Mouse (Mus musculus) embryo, embryonic 10 days (tissue): ENCODE results near the gene Capza1.

ENCODE experiments used
- DNase-seq: peaks from one replicate; pipeline ENCODE4 v3.0.0-alpha.2; 2015; ENCODE audit warnings: low spot score

Gene Capza1

GRCm38 (mm10) chr3:104788561-104789311, 75.6 kb downstream of the Capza1 start:
- peak; percentile 88 for DNase-seq

- DNase-seq = no peak
Measured at GRCm38 (mm10) chr3:104788075-104788474, 76.2 kb downstream of the Capza1 start, which contains the start of gene Rhoc. Gene Rhoc (plus strand): TSS chr3:104788375.

GRCm38 (mm10) chr3:104785284-104785683, 79.0 kb downstream of the Capza1 start:
- no peak for DNase-seq

- no peak for DNase-seq
Measured at GRCm38 (mm10) chr3:104783971-104784500, 80.3 kb downstream of the Capza1 start.

- no peak for DNase-seq
Measured at GRCm38 (mm10) chr3:104782061-104782681, 82.1 kb downstream of the Capza1 start.

GRCm38 (mm10) chr3:104781471-104781903, 82.8 kb downstream of the Capza1 start, which contains the start of gene Fam19a3:
Gene Fam19a3 (minus strand): TSS chr3:104781840.
- no peak for DNase-seq

- DNase-seq = peak; percentile 60
Measured at GRCm38 (mm10) chr3:104780561-104781420, 83.5 kb downstream of the Capza1 start, which contains the start of gene Ppm1j. Gene Ppm1j (plus strand): TSS chr3:104781056.

GRCm38 (mm10) chr3:104779949-104780348, 84.4 kb downstream of the Capza1 start:
- DNase-seq = peak; percentile 84

- peak; percentile 69 for DNase-seq
Measured at GRCm38 (mm10) chr3:104777342-104777741, 87.0 kb downstream of the Capza1 start.

GRCm38 (mm10) chr3:104773301-104773700, 91.0 kb downstream of the Capza1 start:
- DNase-seq = no peak
